Mouse (Mus musculus) liver, adult 2 months (tissue): ENCODE results near the gene Robo2. TPM values are rescaled to one million over a fixed set of nuclear protein-coding genes. Genes with fewer than 3 reads are reported as not detected.
"Not testable (repeated sequence)": the region's sequence is repeated elsewhere in the genome, so short reads cannot be mapped to it uniquely, and the experiment has no call there.

Source experiments
- DNase-seq: peaks from one replicate; pipeline ENCODE4 v3.0.0-alpha.2; 2011; ENCODE audit warnings: low read depth, low spot score; ENCODE audit errors: extremely low read depth
- H3K27ac ChIP-seq: fragments of 200-500 bp; replicated peaks from 2 replicates; pipeline ENCODE4 v1.5.1; 2012; ENCODE audit warnings: low read depth, mild to moderate bottlenecking, control low read depth, inconsistent platforms, low read length; ENCODE audit not compliant: insufficient read depth
- H3K27me3 ChIP-seq: fragments of 200-500 bp; 2 replicates; pipeline ENCODE4 v1.6.1; 2012; ENCODE audit warnings: mild to moderate bottlenecking, moderate library complexity, low read length, inconsistent platforms; ENCODE audit not compliant: control insufficient read depth, insufficient read depth
- H3K36me3 ChIP-seq: fragments of 200-500 bp; 2 replicates; pipeline ENCODE4 v1.6.1; 2012; ENCODE audit warnings: low read length, inconsistent platforms; ENCODE audit not compliant: control insufficient read depth, insufficient read depth
- H3K4me1 ChIP-seq: fragments of 200-500 bp; 2 replicates; pipeline ENCODE4 v1.6.1; 2011; ENCODE audit warnings: low read length; ENCODE audit not compliant: control insufficient read depth, insufficient read depth
- H3K4me3 ChIP-seq: fragments of 200-500 bp; 2 replicates; pipeline ENCODE4 v1.5.1; 2011; ENCODE audit warnings: low read depth, mild to moderate bottlenecking, control low read depth, low read length, moderate library complexity; ENCODE audit not compliant: insufficient read depth
- H3K79me2 ChIP-seq: fragments of 200-500 bp; 2 replicates; pipeline ENCODE4 v1.6.1; 2012; ENCODE audit warnings: inconsistent platforms, mild to moderate bottlenecking, low read length, moderate library complexity; ENCODE audit not compliant: control insufficient read depth, insufficient read depth
- H3K9ac ChIP-seq: fragments of 200-500 bp; 2 replicates; pipeline ENCODE4 v1.6.1; 2012; ENCODE audit warnings: low read depth, mild to moderate bottlenecking, control low read depth, inconsistent platforms, low read length
- CTCF ChIP-seq: fragments of 200-500 bp; IDR thresholded peaks from 2 replicates; pipeline ENCODE4 v1.5.1; 2011; ENCODE audit warnings: low read depth, low read length, control low read depth
- POLR2A ChIP-seq: fragments of 200-500 bp; IDR thresholded peaks from 2 replicates; pipeline ENCODE4 v1.6.1; 2011; ENCODE audit warnings: low read length, control low read depth; ENCODE audit not compliant: insufficient read depth; ENCODE audit errors: extremely low read depth
- WGBS: fragments of 180-500 bp; shearing (Covaris S2); methylation state at CpG from one replicate; pipeline ENCODE4 v1.1.7; 2018; 5-methylcytosine and 5-hydroxymethylcytosine counted together
- polyA plus RNA-seq: library from polyadenylated mRNA; depleted of rRNA; stranded (reverse); fragments of >200 nt; gene quantifications from 2 replicates; pipeline ENCODE4 v1.2.3, GENCODE M21; 2012
- total RNA-seq: library from RNA; depleted of rRNA; stranded (reverse); fragments of >200 nt; gene quantifications from 2 replicates; pipeline ENCODE4 v1.2.3, GENCODE M21; 2014

The Robo2 gene
- total and polyA plus RNA-seq, 2 experiments = 1.2 to 2.8 TPM

DNA sequence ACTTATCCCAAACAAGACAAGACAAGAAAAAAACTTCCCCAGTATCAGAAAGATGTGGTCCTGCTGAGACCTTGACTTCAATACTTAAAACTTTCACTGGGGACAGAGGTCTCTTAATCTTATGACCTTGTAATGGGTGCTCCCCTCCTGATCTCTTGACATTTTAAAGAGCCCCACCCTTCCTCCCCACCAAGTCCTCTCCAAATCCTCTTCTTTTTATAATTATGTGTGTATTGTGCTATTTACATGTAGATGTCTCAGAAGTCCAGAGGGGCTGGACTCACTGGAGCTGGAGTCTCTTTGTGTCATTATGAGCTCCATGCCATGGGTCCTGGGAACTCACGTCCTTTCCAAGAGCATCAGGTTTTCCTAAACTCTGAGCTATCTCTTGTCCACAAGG lies 275.4 kb downstream of the Robo2 start:
- 77% methylated on average over 1 of the region's 1 CpGs for WGBS
- no peak overlapping the region for H3K27ac ChIP-seq
- DNase-seq = no peak

DNA sequence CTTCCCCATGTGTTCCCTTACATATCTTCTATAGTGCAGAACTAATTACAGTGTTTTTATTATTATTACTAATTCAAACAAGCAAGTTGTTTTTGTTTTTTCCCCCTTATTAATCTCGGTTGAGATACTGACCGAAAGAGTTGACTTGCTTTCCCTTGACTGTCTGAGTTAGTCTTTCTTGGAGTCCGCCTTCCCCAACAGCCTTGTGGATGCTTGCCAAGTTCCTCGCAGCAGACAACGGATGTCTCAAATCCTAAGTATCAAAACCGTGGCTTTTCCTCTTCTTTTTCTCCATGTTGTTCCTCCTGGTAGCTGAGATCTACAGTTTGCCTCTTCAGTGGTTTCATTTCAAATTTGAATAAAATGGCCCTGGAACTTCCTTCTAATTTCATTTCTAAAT lies 278.8 kb downstream of the Robo2 start:
- Histone ChIP-seq H3K4me1 (no peaks in the 10 kb centered on the region), H3K79me2 (no peaks in the 10 kb centered on the region), H3K36me3 (no peaks in the 10 kb centered on the region), H3K27me3 (no peaks in the 10 kb centered on the region), H3K9ac (no peak overlapping the region), H3K4me3 (no peak overlapping the region), H3K27ac (no peak overlapping the region)
- whole genome bisulfite sequencing = 82% methylated on average over 6 of the region's 6 CpGs
- DNase-seq = no peak
- no peak for TF ChIP-seq CTCF
- TF ChIP-seq POLR2A = no peak

More for the DNA sequence above, 275.4 kb downstream of the Robo2 start:
- Histone ChIP-seq H3K27me3 (no peaks in the 10 kb centered on the region), H3K79me2 (no peaks in the 10 kb centered on the region), H3K4me1 (no peaks in the 10 kb centered on the region), H3K4me3 (no peak overlapping the region), H3K9ac (no peak overlapping the region), H3K36me3 (no peaks in the 10 kb centered on the region)
- TF ChIP-seq POLR2A (no peak), CTCF (no peak)

DNA sequence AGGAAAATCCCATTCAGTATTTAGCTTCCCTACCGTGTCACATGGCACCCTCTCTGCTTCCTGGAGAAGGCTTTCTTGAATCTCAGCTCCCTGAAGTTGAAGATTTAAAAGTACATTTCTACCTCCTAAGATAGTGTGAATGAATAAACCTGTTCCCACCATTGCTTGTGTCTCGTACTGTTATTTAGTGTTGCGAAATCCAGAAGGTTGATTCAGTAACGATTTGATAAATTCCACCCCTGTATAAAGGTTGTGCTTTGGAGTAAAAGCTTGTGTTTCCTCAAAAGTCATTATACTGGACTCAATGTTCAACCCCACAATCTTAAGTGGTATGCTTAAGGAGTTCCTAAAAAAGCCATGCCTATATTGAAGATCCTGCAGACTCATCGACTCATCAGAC lies 280.3 kb downstream of the Robo2 start:
- no peak for DNase-seq
- Histone ChIP-seq H3K4me1 (no peaks in the 10 kb centered on the region), H3K4me3 (no peak overlapping the region), H3K27me3 (no peaks in the 10 kb centered on the region), H3K27ac (no peak overlapping the region), H3K9ac (no peak overlapping the region), H3K79me2 (no peaks in the 10 kb centered on the region), H3K36me3 (no peaks in the 10 kb centered on the region)
- TF ChIP-seq POLR2A = no peak
- TF ChIP-seq CTCF = no peak
- WGBS = 87% methylated on average over 5 of the region's 5 CpGs

DNA sequence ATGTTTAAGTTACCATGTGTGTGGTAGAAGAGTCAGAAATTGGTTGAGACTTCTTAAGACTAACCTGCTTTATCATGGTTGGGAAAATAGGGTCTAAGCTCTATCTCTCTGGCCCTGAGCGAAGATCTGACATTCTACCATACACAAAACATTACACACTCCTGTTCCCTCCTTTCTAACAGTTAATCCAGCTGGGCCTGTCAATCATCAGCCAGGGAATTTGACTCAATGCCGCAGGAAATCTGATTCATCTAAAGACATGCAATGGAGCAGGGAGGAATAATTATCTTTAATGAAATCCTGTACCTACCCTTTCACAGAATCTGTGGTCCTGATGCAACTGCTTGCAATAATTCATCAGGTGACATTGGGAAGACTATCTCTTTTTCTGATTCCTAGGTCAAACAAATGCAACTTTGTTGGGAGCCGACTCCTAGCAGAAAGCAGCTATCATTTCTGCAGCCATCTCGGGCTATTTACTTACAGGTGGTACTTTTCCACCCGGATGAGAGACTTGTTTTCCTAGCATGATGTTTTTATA lies 283.1 kb downstream of the Robo2 start:
- WGBS = 84% methylated on average over 5 of the region's 5 CpGs
- TF ChIP-seq POLR2A = no peak
- TF ChIP-seq CTCF = no peak
- H3K79me2 ChIP-seq = no peaks in the 10 kb centered on the region
- no peak overlapping the region for H3K27ac ChIP-seq
- H3K4me3 ChIP-seq = no peak overlapping the region
- DNase-seq = no peak
- no peak overlapping the region for H3K9ac ChIP-seq
- no peaks in the 10 kb centered on the region for H3K4me1 ChIP-seq
- no peaks in the 10 kb centered on the region for H3K36me3 ChIP-seq
- H3K27me3 ChIP-seq = no peaks in the 10 kb centered on the region

DNA sequence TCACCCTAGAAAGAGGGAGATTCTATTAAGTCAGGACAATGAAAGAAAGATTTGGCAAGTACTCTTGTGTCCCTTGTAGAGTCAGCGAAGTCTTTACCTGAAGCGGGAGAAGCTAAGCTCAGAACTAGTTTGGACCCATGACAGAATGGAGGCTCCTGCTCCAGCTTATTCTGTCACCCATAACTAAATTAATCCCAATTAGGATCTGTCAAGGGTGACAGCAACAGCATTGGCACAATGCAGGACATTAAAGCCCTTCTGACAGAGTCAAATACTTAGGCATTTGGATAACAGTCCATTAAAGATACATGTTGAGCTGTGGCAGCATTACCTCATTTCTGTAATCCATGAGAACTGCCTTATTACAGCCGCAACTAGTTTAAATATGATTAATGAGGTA lies 298.5 kb downstream of the Robo2 start:
- TF ChIP-seq CTCF = no peak
- H3K4me1 ChIP-seq = no peaks in the 10 kb centered on the region
- no peaks in the 10 kb centered on the region for H3K36me3 ChIP-seq
- no peak overlapping the region for H3K27ac ChIP-seq
- no peak for DNase-seq
- no peaks in the 10 kb centered on the region for H3K27me3 ChIP-seq
- H3K4me3 ChIP-seq = no peak overlapping the region
- WGBS = 90% methylated on average over 3 of the region's 3 CpGs
- no peaks in the 10 kb centered on the region for H3K79me2 ChIP-seq
- no peak overlapping the region for H3K9ac ChIP-seq

DNA sequence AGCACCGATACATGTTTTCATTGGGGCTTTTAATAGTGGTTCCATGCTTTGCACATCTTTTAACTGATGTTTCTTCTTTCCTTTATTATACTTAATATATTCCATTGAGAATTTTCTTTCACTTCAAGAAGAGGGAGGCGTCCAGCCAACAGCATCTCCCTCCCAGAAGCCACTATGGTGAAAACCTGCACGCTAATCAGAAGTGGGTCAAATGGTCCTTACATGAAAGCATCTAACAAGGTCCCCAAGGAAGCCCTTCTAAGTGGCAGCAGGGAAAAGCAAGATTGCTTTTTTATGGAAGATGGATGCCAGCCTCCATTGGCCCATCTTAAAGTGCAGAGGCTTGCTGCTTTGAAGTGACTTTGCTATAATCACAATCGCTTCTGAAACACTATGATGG lies 300.5 kb downstream of the Robo2 start:
- Histone ChIP-seq H3K79me2 (no peaks in the 10 kb centered on the region), H3K9ac (no peak overlapping the region), H3K27ac (no peak overlapping the region), H3K4me3 (no peak overlapping the region), H3K36me3 (no peaks in the 10 kb centered on the region), H3K27me3 (no peaks in the 10 kb centered on the region), H3K4me1 (no peaks in the 10 kb centered on the region)
- no peak for DNase-seq
- WGBS = 81% methylated on average over 4 of the region's 4 CpGs
- TF ChIP-seq CTCF (no peak), POLR2A (no peak)

DNA sequence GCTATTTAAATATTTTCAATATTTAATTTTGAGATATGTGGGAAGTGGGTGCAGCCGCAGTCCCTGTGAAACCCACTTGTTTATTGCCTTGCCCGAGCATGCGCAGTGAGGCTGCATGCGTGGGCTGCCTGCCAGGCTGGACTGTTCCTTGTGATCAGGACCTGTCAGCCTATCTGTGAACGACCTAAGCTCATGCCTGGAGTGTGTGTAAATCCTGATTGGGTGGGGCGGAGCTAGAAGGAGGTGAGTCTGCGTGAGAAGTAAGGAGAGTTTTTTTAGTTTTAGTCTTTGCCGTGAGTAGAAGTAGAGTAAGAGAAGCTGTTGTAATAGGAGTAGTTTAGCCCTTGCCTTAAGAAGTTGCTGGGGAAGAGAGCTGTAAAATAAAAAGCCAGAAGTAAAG lies 307.2 kb downstream of the Robo2 start:
- 77% methylated on average over 8 of the region's 8 CpGs for WGBS
- not testable (repeated sequence) for H3K27me3 ChIP-seq, H3K27ac ChIP-seq, H3K4me1 ChIP-seq, DNase-seq, H3K36me3 ChIP-seq, H3K9ac ChIP-seq, H3K4me3 ChIP-seq, H3K79me2 ChIP-seq
